Mouse (Mus musculus) CH12.LX (cell line): ENCODE results near the gene Gpr176. TPM values are rescaled to one million over a fixed set of nuclear protein-coding genes. Genes with fewer than 3 reads are reported as not detected.
A peak's percentile ranks its signal among the peaks of the same experiment; 100 is the strongest.

ENCODE experiments used
- DNase-seq: peaks from one replicate; pipeline ENCODE4 v3.0.0-alpha.2; 2013; ENCODE audit errors: extremely low read depth
- H3K27ac ChIP-seq: 2 replicates; pipeline ENCODE4 v1.5.1; 2012; ENCODE audit warnings: low read depth, mild to moderate bottlenecking, control low read depth, moderate library complexity; ENCODE audit not compliant: insufficient read depth
- H3K27me3 ChIP-seq: replicated peaks from 2 replicates; pipeline ENCODE3; 2012; ENCODE audit warnings: inconsistent platforms
- H3K36me3 ChIP-seq, 2 experiments: replicated peaks in 1 of 2; 2 replicates each; pipeline versions ENCODE3 to v1.6.1; 2012; ENCODE audit warnings: inconsistent platforms in 1 of 2, low read length in 1 of 2, mild to moderate bottlenecking in 1 of 2, mixed read lengths in 1 of 2, moderate library complexity in 1 of 2; ENCODE audit not compliant: control insufficient read depth in 1 of 2, insufficient read depth in 1 of 2
- H3K4me1 ChIP-seq, 2 experiments: 2 replicates each; pipeline ENCODE4 v1.6.1; 2012; ENCODE audit warnings: inconsistent platforms in 1 of 2, moderate library complexity in 1 of 2; ENCODE audit not compliant: insufficient read depth in 2 of 2, control insufficient read depth in 1 of 2
- H3K4me2 ChIP-seq: 2 replicates; pipeline ENCODE4 v1.6.1; 2012; ENCODE audit warnings: low read depth, mild to moderate bottlenecking, control low read depth; ENCODE audit not compliant: poor library complexity, insufficient read depth, severe bottlenecking
- H3K4me3 ChIP-seq, 3 experiments: fragments of 150-350 bp in 1 of 3; sonication (generic) in 1 of 3; replicated peaks in 1 of 3; 2 replicates each; pipeline versions ENCODE3 to v1.5.1; 2011 to 2012; ENCODE audit warnings: low read depth in 2 of 3, low read length in 2 of 3, mild to moderate bottlenecking in 2 of 3, moderate library complexity in 2 of 3, control low read depth in 1 of 3, improper control_type of control experiment in 1 of 3, inconsistent platforms in 1 of 3, mixed read lengths in 1 of 3; ENCODE audit not compliant: poor library complexity in 1 of 3
- H3K79me2 ChIP-seq: replicated peaks from 2 replicates; pipeline ENCODE4 v1.6.1; 2012; ENCODE audit warnings: mild to moderate bottlenecking, moderate library complexity; ENCODE audit not compliant: control insufficient read depth, poor library complexity, insufficient read depth, severe bottlenecking; ENCODE audit errors: extremely low read depth
- H3K9ac ChIP-seq: 2 replicates; pipeline ENCODE4 v1.6.1; 2012; ENCODE audit warnings: low read depth, mild to moderate bottlenecking, control low read depth, moderate library complexity; ENCODE audit not compliant: insufficient read depth
- H3K9me3 ChIP-seq: replicated peaks from 2 replicates; pipeline ENCODE3; 2012; ENCODE audit warnings: low read length, inconsistent platforms, mixed read lengths
- CHD1 ChIP-seq: IDR thresholded peaks from 2 replicates; pipeline ENCODE4 v1.6.1; 2012; ENCODE audit warnings: low read depth, low read length, improper control_type of control experiment, inconsistent platforms
- CTCF ChIP-seq, 2 experiments: IDR thresholded peaks in 1 of 2; conservative IDR thresholded peaks in 1 of 2; 2 replicates each; pipeline ENCODE4 v1.5.1; 2011 to 2012; ENCODE audit warnings: low read depth in 2 of 2, low read length in 2 of 2, improper control_type of control experiment in 1 of 2, inconsistent platforms in 1 of 2, mild to moderate bottlenecking in 1 of 2, moderate library complexity in 1 of 2
- IRF4 ChIP-seq: IDR thresholded peaks from 2 replicates; pipeline ENCODE4 v1.6.1; 2014; ENCODE audit warnings: low read depth, mild to moderate bottlenecking, inconsistent platforms, low read length, improper control_type of control experiment
- JUND ChIP-seq: conservative IDR thresholded peaks from 2 replicates; pipeline ENCODE4 v1.6.1; 2011; ENCODE audit warnings: low read depth, low read length, improper control_type of control experiment
- MAFK ChIP-seq: IDR thresholded peaks from 2 replicates; pipeline ENCODE4 v1.6.1; 2011; ENCODE audit warnings: low read length, improper control_type of control experiment; ENCODE audit not compliant: insufficient replicate concordance
- MXI1 ChIP-seq: IDR thresholded peaks from 2 replicates; pipeline ENCODE4 v1.6.1; 2011; ENCODE audit warnings: mild to moderate bottlenecking, low read depth, low read length, improper control_type of control experiment
- NRF1 ChIP-seq: IDR thresholded peaks from 2 replicates; pipeline ENCODE4 v1.6.1; 2014; ENCODE audit warnings: low read depth, mild to moderate bottlenecking, inconsistent platforms, low read length, improper control_type of control experiment, moderate library complexity
- PAX5 ChIP-seq: IDR thresholded peaks from 2 replicates; pipeline ENCODE4 v1.6.1; 2012; ENCODE audit warnings: low read length, inconsistent platforms, mixed read lengths
- SIN3A ChIP-seq: IDR thresholded peaks from 2 replicates; pipeline ENCODE4 v1.6.1; 2012; ENCODE audit warnings: low read length, improper control_type of control experiment, inconsistent platforms
- TBP ChIP-seq: conservative IDR thresholded peaks from 2 replicates; pipeline ENCODE4 v1.6.1; 2011; ENCODE audit warnings: low read depth, low read length, improper control_type of control experiment
- TCF12 ChIP-seq: IDR thresholded peaks from 2 replicates; pipeline ENCODE4 v1.6.1; 2014; ENCODE audit warnings: low read depth, mild to moderate bottlenecking, inconsistent platforms, low read length, improper control_type of control experiment
- USF2 ChIP-seq: conservative IDR thresholded peaks from 2 replicates; pipeline ENCODE4 v1.6.1; 2011; ENCODE audit warnings: low read depth, low read length, improper control_type of control experiment
- ZMIZ1 ChIP-seq: IDR thresholded peaks from 2 replicates; pipeline ENCODE4 v1.6.1; 2012; ENCODE audit warnings: low read depth, mild to moderate bottlenecking, inconsistent platforms, low read length, improper control_type of control experiment
- ZNF384 ChIP-seq: IDR thresholded peaks from 2 replicates; pipeline ENCODE4 v1.6.1; 2012; ENCODE audit warnings: low read depth, low read length, improper control_type of control experiment, inconsistent platforms
- dilution Hi-C: fragments of 300-500 bp; cut with MboI; formaldehyde crosslinking; loops from 2 replicates; pipeline ENCODE4 v1.14.3; 2020; ENCODE audit warnings: low sequenced_read_pairs; ENCODE audit not compliant: extremely low pct_unique_long_range_greater_than_20kb, extremely low pct_ligation_motif_present
- in situ Hi-C: fragments of 300-500 bp; cut with MboI; formaldehyde crosslinking; loops from 3 replicates; pipeline ENCODE4 v1.14.3; 2019; ENCODE audit warnings: low sequenced_read_pairs, low pct_ligation_motif_present, low pct_unique_long_range_greater_than_20kb, mixed read lengths
- polyA plus RNA-seq: library from polyadenylated mRNA; unstranded; fragments of >175 nt; gene quantifications from 2 replicates; pipeline ENCODE4 v1.2.1, GENCODE M21; 2012; ENCODE audit warnings: low read depth; ENCODE audit not compliant: insufficient read length
- total RNA-seq, 2 experiments: library from RNA; depleted of rRNA; stranded (reverse); fragments of 300-350 nt in 1 of 2; fragments of >200 nt in 1 of 2; gene quantifications; 2 replicates each; pipeline ENCODE4 v1.2.3; 2012 to 2014

The Gpr176 gene
- total and polyA plus RNA-seq, 3 experiments = not detected

DNA sequence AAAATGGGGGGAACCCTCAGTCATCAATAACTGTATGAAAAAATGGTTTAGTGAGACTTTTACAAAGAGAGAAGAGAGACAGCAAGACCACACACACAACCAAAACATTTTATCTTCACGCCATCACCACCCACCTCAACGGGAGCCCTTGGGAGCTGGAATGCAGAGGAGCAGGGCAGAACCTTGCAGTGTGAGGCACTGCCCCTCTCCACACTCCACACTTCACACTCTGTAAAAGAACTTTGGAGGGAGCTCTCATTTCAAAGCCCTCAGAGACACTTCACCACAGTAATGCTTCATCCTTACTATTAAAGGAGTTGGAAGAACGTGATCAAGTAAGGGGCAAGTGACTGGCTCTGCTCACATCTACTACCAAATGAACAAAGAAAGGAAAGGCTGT, 142.7 kb downstream of the Gpr176 start:
- H3K36me3 ChIP-seq = no peaks in the 10 kb centered on the region
- H3K79me2 ChIP-seq = no peaks in the 10 kb centered on the region
- no peaks in the 10 kb centered on the region; a peak in 1 of 4 replicates for H3K4me1 ChIP-seq
- no peak overlapping the region for H3K9ac ChIP-seq
- H3K27ac ChIP-seq = no peak overlapping the region
- DNase-seq = no peak
- TF ChIP-seq SIN3A (no peak), MAFK (no peak), JUND (no peak), MXI1 (no peak), IRF4 (no peak), CHD1 (no peak), NRF1 (no peak), USF2 (no peak), ZMIZ1 (no peak), TBP (no peak), TCF12 (no peak), ZNF384 (no peak)
- H3K4me3 ChIP-seq = no peak overlapping the region
- no peaks in the 10 kb centered on the region for H3K9me3 ChIP-seq
- in situ Hi-C loops = loop anchor here (25.0 kb wide), 1 partner anchor 318 kb away; no protein-coding TSS in a partner anchor
- dilution Hi-C loops = no loop called here
- H3K4me2 ChIP-seq = no peak overlapping the region
- no peaks in the 10 kb centered on the region for H3K27me3 ChIP-seq

DNA sequence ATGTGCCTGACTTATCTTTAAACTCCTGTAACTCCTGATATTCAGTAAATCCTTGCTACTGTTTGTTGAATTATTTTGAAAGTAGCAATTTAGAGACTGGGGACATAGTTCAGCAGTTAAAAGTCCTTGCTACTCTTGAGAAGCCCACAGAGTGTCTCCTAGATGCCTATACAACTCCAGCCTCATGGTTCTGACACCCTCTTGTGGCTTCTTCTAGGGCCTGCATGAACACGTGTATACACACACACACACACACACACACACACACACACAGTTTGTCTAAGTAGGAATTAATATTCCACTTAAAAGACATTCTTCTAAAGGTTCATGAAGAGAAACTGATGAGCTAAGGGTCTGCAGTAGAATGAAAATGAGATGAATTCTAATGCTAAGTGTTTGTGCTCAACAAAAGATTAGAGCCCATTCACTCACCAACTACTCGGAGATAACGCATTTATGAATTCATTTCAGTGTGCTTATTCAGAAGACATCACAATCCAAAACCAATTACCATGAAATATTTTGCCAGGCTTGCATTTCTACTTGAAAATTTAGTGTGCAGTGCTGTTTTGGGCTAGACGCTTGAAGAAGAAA, 144.6 kb downstream of the Gpr176 start:
- H3K4me2 ChIP-seq = no peak overlapping the region
- no peak overlapping the region for H3K9ac ChIP-seq
- H3K27me3 ChIP-seq = no peaks in the 10 kb centered on the region
- H3K4me3 ChIP-seq = no peak overlapping the region
- dilution Hi-C loops (no loop called here), in situ Hi-C loops (loop anchor here (25.0 kb wide), 1 partner anchor 316 kb away; no protein-coding TSS in a partner anchor)
- DNase-seq = no peak
- no peaks in the 10 kb centered on the region; a peak in 1 of 4 replicates for H3K4me1 ChIP-seq
- no peaks in the 10 kb centered on the region for H3K79me2 ChIP-seq
- no peaks in the 10 kb centered on the region for H3K9me3 ChIP-seq
- 0 out of 4 replicates have a peak, but pooled peaks of 1 of the 2 experiments have one; percentile 2 for TF ChIP-seq CTCF (conservative IDR thresholded peaks at IDR 0.05 in 1 of 2, IDR thresholded peaks at IDR 0.05 in 1 of 2; ENCODE audit: low read depth in 2 of 2, low read length in 2 of 2)
- TF ChIP-seq PAX5 = no peak
- H3K36me3 ChIP-seq = no peaks in the 10 kb centered on the region
- no peak overlapping the region for H3K27ac ChIP-seq

Other genes starting within 250 kb of the Gpr176 start
- 0.17 and 0.38 TPM in 2 replicates for gene Fsip1, start 116.5 kb downstream of the Gpr176 start, total RNA-seq (2012; rRNA removed)
- 0.14 and 0.47 TPM in 2 replicates for gene Fsip1, start 116.5 kb downstream of the Gpr176 start, total RNA-seq (2014; rRNA removed)
- gene Fsip1, start 116.5 kb downstream of the Gpr176 start, polyA plus RNA-seq = 0.38 and 0.49 TPM in 2 replicates
- 15.7 and 18.1 TPM in 2 replicates for gene Eif2ak4, start 15.2 kb upstream of the Gpr176 start, total RNA-seq (2012; rRNA removed)
- gene Eif2ak4, start 15.2 kb upstream of the Gpr176 start, total RNA-seq (2014; rRNA removed) = 15.0 and 16.1 TPM in 2 replicates
- 19.6 and 22.3 TPM in 2 replicates for gene Eif2ak4, start 15.2 kb upstream of the Gpr176 start, polyA plus RNA-seq
- 139 and 172 TPM in 2 replicates for gene Srp14, start 106.3 kb upstream of the Gpr176 start, total RNA-seq (2012; rRNA removed)
- gene Srp14, start 106.3 kb upstream of the Gpr176 start, total RNA-seq (2014; rRNA removed) = 215 and 224 TPM in 2 replicates
- 151 and 160 TPM in 2 replicates for gene Srp14, start 106.3 kb upstream of the Gpr176 start, polyA plus RNA-seq
- 3.4 and 5.6 TPM in 2 replicates for gene Bmf, start 176.3 kb upstream of the Gpr176 start, total RNA-seq (2012; rRNA removed)
- 2.6 and 2.8 TPM in 2 replicates for gene Bmf, start 176.3 kb upstream of the Gpr176 start, total RNA-seq (2014; rRNA removed)
- gene Bmf, start 176.3 kb upstream of the Gpr176 start, polyA plus RNA-seq = 1.1 and 1.4 TPM in 2 replicates
- 91.5 and 98.3 TPM in 2 replicates for gene Bub1b, start 224.8 kb upstream of the Gpr176 start, total RNA-seq (2012; rRNA removed)
- gene Bub1b, start 224.8 kb upstream of the Gpr176 start, total RNA-seq (2014; rRNA removed) = 113 and 118 TPM in 2 replicates
- gene Bub1b, start 224.8 kb upstream of the Gpr176 start, polyA plus RNA-seq = 99.3 and 113 TPM in 2 replicates